Mouse (Mus musculus) hindbrain, embryonic 12.5 days (tissue): Measurements from ENCODE around the gene Smurf1. TPM values are rescaled to one million over a fixed set of nuclear protein-coding genes. Genes with fewer than 3 reads are reported as not detected.

Source experiments
- ATAC-seq: fragments of 200-750 bp; cut with Nextera tagmentation; 2 replicates; pipeline ENCODE4 v1.8.0; 2017; ENCODE audit warnings: moderate TSS enrichment; ENCODE audit not compliant: low FRiP score
- H3K27ac ChIP-seq: fragments of 300-500 bp; sonication (generic); 2 replicates; pipeline ENCODE4 v1.5.1; 2016; ENCODE audit warnings: mild to moderate bottlenecking
- H3K27me3 ChIP-seq: fragments of 300-500 bp; sonication (generic); 2 replicates; pipeline ENCODE4 v1.6.1; 2016; ENCODE audit warnings: mild to moderate bottlenecking
- H3K36me3 ChIP-seq: fragments of 300-500 bp; sonication (generic); 2 replicates; pipeline ENCODE4 v1.6.1; 2016; ENCODE audit warnings: mild to moderate bottlenecking
- H3K4me1 ChIP-seq: fragments of 300-500 bp; sonication (generic); 2 replicates; pipeline ENCODE4 v1.6.1; 2016
- H3K4me2 ChIP-seq: fragments of 300-500 bp; sonication (generic); replicated peaks from 2 replicates; pipeline ENCODE4 v1.6.1; 2016; ENCODE audit warnings: mild to moderate bottlenecking
- H3K4me3 ChIP-seq: fragments of 300-500 bp; sonication (generic); 2 replicates; pipeline ENCODE4 v1.5.1; 2016; ENCODE audit warnings: mild to moderate bottlenecking
- H3K9ac ChIP-seq: fragments of 300-500 bp; sonication (generic); 2 replicates; pipeline ENCODE4 v1.6.1; 2016; ENCODE audit warnings: mild to moderate bottlenecking, moderate library complexity
- H3K9me3 ChIP-seq: fragments of 300-500 bp; sonication (generic); replicated peaks from 2 replicates; pipeline ENCODE4 v1.6.1; 2016; ENCODE audit warnings: mild to moderate bottlenecking
- WGBS: fragments of 180-500 bp; shearing (Covaris S2); methylation state at CpG from one replicate; pipeline ENCODE4 v1.1.7; 2016; 5-methylcytosine and 5-hydroxymethylcytosine counted together
- polyA plus RNA-seq: library from polyadenylated mRNA; unstranded; fragments of >200 nt; fragmentation: Nextera tagmentation; extraction: Ambion mirVana; gene quantifications from 2 replicates; pipeline ENCODE4 v1.2.1, GENCODE M21; 2016

Gene Smurf1
- polyA plus RNA-seq, 1 experiment from 2014 or later, result 33.3 TPM

DNA sequence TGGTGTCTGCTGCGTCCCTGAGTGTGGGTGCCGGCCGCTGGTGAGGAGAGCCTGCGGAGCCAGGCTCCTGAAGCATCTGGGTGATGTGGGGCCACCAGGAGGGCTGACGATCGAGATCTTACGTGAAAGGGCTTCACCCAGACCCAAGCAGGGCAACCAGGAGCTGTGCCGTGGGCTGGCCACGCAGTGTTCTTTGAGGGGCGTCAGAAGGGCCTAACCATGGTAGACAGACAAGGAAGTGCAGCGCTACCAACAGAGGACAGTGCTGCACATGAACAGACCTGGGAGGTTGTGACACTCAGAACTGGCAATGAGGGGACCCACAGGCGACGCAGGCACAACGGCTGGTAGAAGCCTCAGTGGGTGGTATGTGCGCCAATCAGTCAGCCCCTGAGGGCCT lies 88.6 kb downstream of the Smurf1 start:
- H3K36me3 ChIP-seq, result peaks cover 48% of the 10 kb centered on the region
- no peaks in the 10 kb centered on the region for H3K9me3 ChIP-seq
- no peaks in the 10 kb centered on the region for H3K27me3 ChIP-seq
- no peak overlapping the region for H3K4me3 ChIP-seq
- 89% methylated on average over 15 of the region's 15 CpGs for WGBS
- no peak for ATAC-seq
- H3K27ac ChIP-seq, result 0 out of 2 replicates have a peak overlapping the region, but pooled peaks have one; percentile 12
- no peaks in the 10 kb centered on the region for H3K4me1 ChIP-seq
- no peak overlapping the region for H3K9ac ChIP-seq
- no peak overlapping the region for H3K4me2 ChIP-seq

GRCm38 (mm10) chr5:144875892-144876291 lies 89.8 kb downstream of the Smurf1 start:
- peaks cover 36% of the 10 kb centered on the region for H3K36me3 ChIP-seq
- H3K27ac ChIP-seq, result no peak overlapping the region
- no peak overlapping the region for H3K4me2 ChIP-seq
- no peak for ATAC-seq
- WGBS, result 17% methylated on average over 13 of the region's 13 CpGs
- no peaks in the 10 kb centered on the region for H3K9me3 ChIP-seq
- H3K9ac ChIP-seq, result no peak overlapping the region
- H3K4me3 ChIP-seq, result no peak overlapping the region
- H3K27me3 ChIP-seq, result no peaks in the 10 kb centered on the region
- H3K4me1 ChIP-seq, result no peaks in the 10 kb centered on the region

DNA sequence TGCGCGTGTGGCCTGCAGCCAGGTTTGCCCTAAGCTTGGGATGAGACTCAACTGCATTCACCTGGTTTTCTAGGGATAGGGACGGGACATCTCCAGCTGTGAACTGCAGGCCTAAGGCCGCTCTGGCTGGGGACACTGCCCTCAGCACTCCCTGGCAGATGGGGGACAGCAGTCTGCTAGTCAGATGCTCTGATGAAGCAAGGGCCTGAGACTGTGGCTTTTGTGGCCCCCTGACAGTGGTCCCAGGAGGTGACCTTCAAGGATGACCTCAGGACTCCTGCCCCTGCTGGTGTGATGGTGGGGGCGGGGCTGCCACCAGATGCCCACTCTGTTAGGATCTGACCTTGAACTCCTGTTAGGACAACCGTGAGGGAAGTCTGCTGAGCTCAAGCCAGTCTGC lies 90.4 kb downstream of the Smurf1 start:
- Histone ChIP-seq H3K27me3 (no peaks in the 10 kb centered on the region), H3K9ac (no peak overlapping the region), H3K4me3 (no peak overlapping the region), H3K9me3 (no peaks in the 10 kb centered on the region), H3K36me3 (peaks cover 30% of the 10 kb centered on the region), H3K4me1 (no peaks in the 10 kb centered on the region), H3K4me2 (no peak overlapping the region), H3K27ac (no peak overlapping the region)
- WGBS, result 85% methylated on average over 6 of the region's 6 CpGs
- ATAC-seq, result 0 out of 2 replicates have a peak, but pooled peaks have one; percentile 5

DNA sequence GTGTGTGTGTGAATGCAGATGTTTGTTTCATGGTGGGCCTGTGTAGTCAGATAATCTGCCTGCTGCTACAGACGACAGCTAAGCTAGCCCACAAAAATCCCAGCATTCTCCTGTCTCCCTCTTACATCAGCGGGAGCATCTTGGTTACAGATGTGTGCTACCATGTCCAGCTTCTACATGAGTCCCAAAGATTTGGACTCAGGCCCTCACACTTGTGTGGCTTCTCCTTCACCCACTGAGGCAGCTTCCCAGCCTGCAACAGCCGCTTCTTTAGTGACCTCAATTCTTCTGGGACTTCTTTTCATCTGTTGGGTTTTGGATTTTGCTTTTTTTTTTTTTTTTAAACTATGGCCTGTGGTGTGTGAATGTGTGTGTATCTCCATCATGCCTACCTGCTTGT lies 92.8 kb downstream of the Smurf1 start:
- peaks cover 9% of the 10 kb centered on the region for H3K36me3 ChIP-seq
- ATAC-seq, result no peak
- H3K27me3 ChIP-seq, result no peaks in the 10 kb centered on the region
- H3K27ac ChIP-seq, result no peak overlapping the region
- H3K4me2 ChIP-seq, result no peak overlapping the region
- no peak overlapping the region for H3K4me3 ChIP-seq
- 81% methylated on average over 3 of the region's 3 CpGs for WGBS
- no peaks in the 10 kb centered on the region for H3K4me1 ChIP-seq
- H3K9me3 ChIP-seq, result no peaks in the 10 kb centered on the region
- no peak overlapping the region for H3K9ac ChIP-seq

- no peak for ATAC-seq
- Histone ChIP-seq H3K9me3 (no peaks in the 10 kb centered on the region), H3K27ac (no peak overlapping the region), H3K4me3 (no peak overlapping the region), H3K27me3 (no peaks in the 10 kb centered on the region), H3K9ac (no peak overlapping the region), H3K36me3 (peaks cover 7% of the 10 kb centered on the region; the same call in 1 of the 2 replicates), H3K4me2 (no peak overlapping the region), H3K4me1 (no peaks in the 10 kb centered on the region)
- 72% methylated on average over 5 of the region's 5 CpGs for WGBS
Observed at GRCm38 (mm10) chr5:144872326-144872725, 93.3 kb downstream of the Smurf1 start.

GRCm38 (mm10) chr5:144871775-144872174 lies 93.9 kb downstream of the Smurf1 start:
- WGBS, result 97% methylated on average over 1 of the region's 1 CpGs
- Histone ChIP-seq H3K9ac (no peak overlapping the region), H3K27ac (no peak overlapping the region), H3K4me1 (no peaks in the 10 kb centered on the region), H3K36me3 (peaks cover 2% of the 10 kb centered on the region; the same call in 1 of the 2 replicates), H3K9me3 (no peaks in the 10 kb centered on the region), H3K27me3 (no peaks in the 10 kb centered on the region), H3K4me3 (no peak overlapping the region), H3K4me2 (no peak overlapping the region)
- ATAC-seq, result no peak

DNA sequence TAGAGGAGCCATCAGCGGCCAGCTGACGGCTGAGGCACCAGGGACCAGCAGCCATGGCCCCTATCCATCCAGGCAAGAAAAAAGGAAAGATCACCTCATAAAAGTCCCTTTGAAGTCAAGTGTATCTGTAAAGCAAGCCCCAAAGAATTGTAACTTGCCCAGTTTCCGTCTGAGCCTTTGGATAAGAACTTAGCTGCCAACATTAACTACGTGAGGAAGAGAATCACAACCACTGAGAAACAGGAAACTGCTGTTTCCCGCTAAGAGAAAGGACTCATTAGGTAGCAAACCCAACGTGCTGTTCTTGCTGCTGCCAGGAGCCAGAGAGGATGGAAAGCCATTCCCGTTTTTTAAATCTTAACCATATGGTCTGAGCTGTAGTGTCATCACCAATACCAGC lies 94.9 kb downstream of the Smurf1 start:
- 84% methylated on average over 7 of the region's 7 CpGs for WGBS
- Histone ChIP-seq H3K4me3 (no peak overlapping the region), H3K27me3 (no peaks in the 10 kb centered on the region), H3K9ac (no peak overlapping the region), H3K36me3 (no peaks in the 10 kb centered on the region), H3K4me2 (no peak overlapping the region), H3K9me3 (no peaks in the 10 kb centered on the region), H3K4me1 (no peaks in the 10 kb centered on the region), H3K27ac (no peak overlapping the region)
- no peak for ATAC-seq

GRCm38 (mm10) chr5:144869466-144869865 lies 96.2 kb downstream of the Smurf1 start:
- 57% methylated on average over 7 of the region's 7 CpGs for WGBS
- Histone ChIP-seq H3K27me3 (no peaks in the 10 kb centered on the region), H3K9ac (no peak overlapping the region), H3K4me3 (no peak overlapping the region), H3K4me1 (no peaks in the 10 kb centered on the region), H3K27ac (no peak overlapping the region), H3K4me2 (no peak overlapping the region), H3K9me3 (no peaks in the 10 kb centered on the region), H3K36me3 (no peaks in the 10 kb centered on the region)
- no peak for ATAC-seq

- H3K4me2 ChIP-seq, result no peak overlapping the region
- no peaks in the 10 kb centered on the region for H3K9me3 ChIP-seq
- no peak overlapping the region for H3K4me3 ChIP-seq
- H3K9ac ChIP-seq, result no peak overlapping the region
- ATAC-seq, result no peak
- H3K4me1 ChIP-seq, result no peaks in the 10 kb centered on the region
- no peaks in the 10 kb centered on the region for H3K27me3 ChIP-seq
- H3K36me3 ChIP-seq, result no peaks in the 10 kb centered on the region
- WGBS, result 86% methylated on average over 8 of the region's 8 CpGs
- H3K27ac ChIP-seq, result no peak overlapping the region
Observed at GRCm38 (mm10) chr5:144866923-144867322, 98.7 kb downstream of the Smurf1 start.

GRCm38 (mm10) chr5:144860913-144861312 lies 104.7 kb downstream of the Smurf1 start:
- WGBS, result 97% methylated on average over 8 of the region's 8 CpGs
- no peak overlapping the region for H3K4me3 ChIP-seq
- peaks cover 5% of the 10 kb centered on the region; the same call in 1 of the 2 replicates for H3K9me3 ChIP-seq
- ATAC-seq, result no peak
- H3K4me2 ChIP-seq, result no peak overlapping the region
- H3K36me3 ChIP-seq, result peaks cover 51% of the 10 kb centered on the region
- H3K4me1 ChIP-seq, result no peaks in the 10 kb centered on the region
- H3K27me3 ChIP-seq, result no peaks in the 10 kb centered on the region
- no peak overlapping the region for H3K9ac ChIP-seq
- H3K27ac ChIP-seq, result no peak overlapping the region

DNA sequence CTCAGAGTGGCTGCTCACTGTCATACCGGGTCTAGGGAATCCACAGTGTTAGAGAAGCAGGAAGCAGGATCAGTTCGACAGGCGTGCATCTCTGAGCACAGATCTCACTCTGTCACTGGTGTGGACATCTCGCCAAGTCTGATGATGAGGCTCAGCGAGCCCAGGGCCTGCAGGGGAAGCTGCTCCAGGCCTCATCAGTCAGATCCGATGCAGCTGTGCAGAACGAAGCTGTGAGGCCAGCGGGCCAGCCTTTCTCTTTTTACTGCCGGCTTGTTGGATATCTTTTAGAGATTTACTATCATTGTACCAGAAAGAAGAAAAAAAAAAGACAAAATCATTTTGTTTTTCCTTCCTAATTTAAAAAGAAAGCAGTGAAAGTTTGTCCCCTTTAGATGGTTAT lies 106.4 kb downstream of the Smurf1 start:
- H3K4me3 ChIP-seq, result no peak overlapping the region
- no peak overlapping the region for H3K9ac ChIP-seq
- no peak overlapping the region for H3K27ac ChIP-seq
- H3K4me1 ChIP-seq, result no peaks in the 10 kb centered on the region
- WGBS, result 97% methylated on average over 9 of the region's 9 CpGs
- H3K36me3 ChIP-seq, result peaks cover 67% of the 10 kb centered on the region
- H3K4me2 ChIP-seq, result no peak overlapping the region
- no peak for ATAC-seq
- H3K9me3 ChIP-seq, result peaks cover 5% of the 10 kb centered on the region; the same call in 1 of the 2 replicates
- no peaks in the 10 kb centered on the region for H3K27me3 ChIP-seq

DNA sequence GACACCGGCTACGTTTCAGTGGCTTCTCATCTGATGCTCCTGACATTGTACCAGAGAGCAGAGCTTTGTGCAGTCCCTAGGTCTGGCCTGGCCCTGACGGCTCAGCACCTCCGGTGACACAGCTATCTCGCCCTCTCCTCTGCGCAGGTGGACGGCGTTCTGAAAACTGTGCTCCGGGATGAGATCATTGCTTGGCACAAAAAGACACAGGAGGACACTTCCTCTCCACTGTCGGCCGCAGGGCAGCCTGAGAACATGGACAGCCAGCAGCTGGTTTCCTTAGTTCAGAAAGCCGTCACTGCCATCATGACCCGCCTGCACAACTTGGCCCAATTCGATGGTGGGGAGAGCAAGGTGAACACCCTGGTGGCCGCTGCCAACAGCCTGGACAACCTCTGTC lies 107.1 kb downstream of the Smurf1 start:
- Histone ChIP-seq H3K4me1 (no peaks in the 10 kb centered on the region), H3K36me3 (peaks cover 74% of the 10 kb centered on the region), H3K4me3 (no peak overlapping the region), H3K9me3 (peaks cover 5% of the 10 kb centered on the region; the same call in 1 of the 2 replicates), H3K9ac (no peak overlapping the region), H3K27ac (no peak overlapping the region), H3K27me3 (no peaks in the 10 kb centered on the region), H3K4me2 (no peak overlapping the region)
- 97% methylated on average over 15 of the region's 15 CpGs for WGBS
- no peak for ATAC-seq

- Histone ChIP-seq H3K9me3 (peaks cover 3% of the 10 kb centered on the region; the same call in 1 of the 2 replicates), H3K27me3 (no peaks in the 10 kb centered on the region), H3K4me2 (no peak overlapping the region), H3K4me1 (no peaks in the 10 kb centered on the region), H3K4me3 (no peak overlapping the region), H3K9ac (no peak overlapping the region), H3K27ac (no peak overlapping the region), H3K36me3 (peaks cover 96% of the 10 kb centered on the region)
- 80% methylated on average over 6 of the region's 6 CpGs for WGBS
- no peak for ATAC-seq
Observed at GRCm38 (mm10) chr5:144855936-144856335, 109.7 kb downstream of the Smurf1 start.
